Mouse (Mus musculus) layer of hippocampus, adult 18-20 months (tissue): ENCODE measurements around the gene Ctnnal1. TPM values are rescaled to one million over a fixed set of nuclear protein-coding genes. Genes with fewer than 3 reads are reported as not detected.

Experiments used
- DNase-seq, 2 experiments: peaks; one replicate each; pipeline ENCODE4 v3.0.0; 2022; ENCODE audit warnings: low spot score in 2 of 2
- microRNA-seq, 2 experiments: library from miRNA; unstranded; fragments of <30 nt; microRNA quantifications; one replicate each; pipeline ENCODE4 v1.2.0; 2021
- total RNA-seq, 2 experiments: library from RNA; stranded (reverse); gene quantifications; 2 replicates each; pipeline ENCODE4 v1.2.3; 2021

Gene Ctnnal1
- total RNA-seq, 2 experiments from 2014 or later: 11.3 to 14.1 TPM

DNA sequence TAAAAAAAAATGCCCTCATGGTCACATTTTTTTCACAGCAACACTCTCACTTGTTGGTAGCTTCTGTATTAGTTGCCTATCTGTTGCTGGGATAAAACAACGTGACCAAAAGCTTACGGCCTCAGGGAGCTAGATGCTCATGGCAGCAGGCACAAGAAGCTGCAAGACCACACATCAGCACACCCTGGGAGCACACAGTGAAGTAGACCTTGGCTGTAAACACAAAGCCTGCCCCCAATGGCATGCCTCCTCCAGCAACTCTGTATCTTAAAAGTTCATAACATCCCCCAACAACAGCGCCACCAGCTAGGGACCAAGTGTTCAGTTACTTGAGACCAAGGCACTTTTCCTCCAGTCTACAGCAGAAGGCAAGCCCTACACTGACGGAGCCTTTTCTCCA, 55.9 kb downstream of the Ctnnal1 start:
- DNase-seq: no peak

DNA sequence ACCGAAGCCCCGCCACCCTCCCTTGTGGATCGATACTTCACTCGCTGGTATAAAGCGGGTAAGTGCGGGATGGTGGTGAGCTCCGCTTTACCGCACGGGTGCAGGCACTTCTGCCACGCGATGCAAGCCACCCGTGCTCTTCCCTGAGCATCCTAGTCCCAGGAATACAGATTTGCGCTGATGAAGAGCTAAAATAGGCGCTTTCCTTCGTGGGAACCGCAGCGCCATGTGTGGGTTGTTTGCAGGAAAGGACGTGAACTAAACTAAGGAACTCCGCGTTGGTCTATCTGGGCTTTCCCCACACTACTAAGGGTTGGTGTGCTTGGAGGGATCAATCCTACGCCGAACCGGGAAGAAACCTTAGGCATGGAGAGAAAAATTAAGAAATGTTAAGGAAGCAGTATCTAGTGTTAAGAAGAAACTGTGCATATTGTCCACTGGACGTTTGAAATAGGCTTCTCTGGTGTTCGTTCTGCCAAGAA, 62.3 kb downstream of the Ctnnal1 start:
- DNase-seq: no peak

DNA sequence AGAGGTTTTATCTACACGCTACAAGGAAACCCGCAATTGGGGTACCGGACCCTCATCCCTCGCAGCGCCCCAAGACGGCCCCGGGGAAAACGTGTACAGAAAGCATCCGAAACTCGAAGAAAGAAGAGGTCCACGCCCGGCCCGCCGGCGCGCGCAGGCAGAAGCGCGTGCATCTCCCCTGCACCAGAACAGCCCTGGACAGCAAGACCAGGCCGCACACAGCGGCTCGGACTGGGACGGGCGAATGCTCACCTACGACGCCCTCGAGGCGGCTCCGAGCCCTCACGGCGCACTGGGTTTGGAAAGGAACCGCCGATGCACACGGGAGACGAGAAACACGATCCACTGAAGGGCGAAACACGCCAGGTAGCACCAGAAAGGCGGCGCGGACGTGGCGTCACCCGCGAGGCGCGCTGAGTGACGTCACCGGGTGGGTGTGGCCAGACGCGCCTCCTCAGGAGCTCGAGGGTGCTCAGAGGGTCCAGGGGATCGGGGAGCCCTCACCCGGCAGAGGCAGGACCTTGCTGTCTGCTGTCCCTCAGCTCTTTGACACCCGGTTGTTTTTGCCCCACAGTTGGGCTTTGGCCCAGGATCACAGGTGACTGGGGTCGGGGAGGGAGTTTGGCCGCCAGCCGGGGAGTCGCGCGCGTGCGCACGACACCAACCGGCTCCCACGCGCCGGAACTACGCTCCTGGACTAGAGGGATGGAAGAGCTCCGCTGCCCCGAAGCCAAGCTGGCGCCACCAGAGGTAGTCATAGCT, 62.9 kb downstream of the Ctnnal1 start, which contains the start of the genes Elp1 and Fam206a:
TSS of gene Elp1 (minus strand) at position 425 of the 762 bp plus-strand sequence.
TSS of gene Fam206a (plus strand) at position 439 of the 762 bp plus-strand sequence.
- DNase-seq: peak; percentile 94 to 98

DNA sequence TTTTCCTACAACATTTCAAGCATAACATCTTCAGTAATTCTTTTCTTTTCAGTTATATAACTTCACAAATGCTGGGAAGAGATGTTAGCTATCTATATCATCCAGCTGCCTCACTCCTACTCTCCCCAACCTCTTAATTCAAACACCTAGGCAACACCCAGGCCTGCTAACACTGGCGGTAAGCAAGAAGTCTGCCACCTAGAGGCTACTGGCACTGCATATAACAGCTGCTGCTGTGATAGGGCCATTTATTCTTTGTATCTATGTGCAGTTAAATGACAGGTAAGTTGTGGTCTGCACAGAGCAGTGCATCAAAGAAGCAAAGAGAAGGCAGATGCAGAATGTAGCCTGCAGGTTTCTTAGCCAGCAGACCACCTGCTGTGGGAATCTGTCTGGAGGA, 73.6 kb downstream of the Ctnnal1 start:
- no peak for DNase-seq

DNA sequence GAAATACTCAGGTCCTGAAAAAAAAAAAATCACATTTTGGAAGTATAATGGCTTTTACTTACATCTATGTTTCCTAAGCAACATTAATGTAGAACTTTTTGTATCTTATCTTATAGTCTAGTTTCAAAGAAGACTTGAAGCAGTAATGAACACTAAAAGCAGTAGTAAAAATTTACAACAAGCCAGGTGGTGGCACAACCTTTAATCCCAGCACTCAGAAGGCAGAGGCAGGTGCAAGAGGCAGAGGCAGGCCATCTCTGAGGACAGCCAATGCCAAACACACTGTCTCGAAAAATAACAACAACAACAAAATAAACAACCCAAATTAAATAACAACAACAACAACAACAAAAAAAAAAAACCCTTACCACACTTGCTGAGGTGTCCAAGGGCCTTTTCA, 93.9 kb downstream of the Ctnnal1 start:
- DNase-seq: no peak

DNA sequence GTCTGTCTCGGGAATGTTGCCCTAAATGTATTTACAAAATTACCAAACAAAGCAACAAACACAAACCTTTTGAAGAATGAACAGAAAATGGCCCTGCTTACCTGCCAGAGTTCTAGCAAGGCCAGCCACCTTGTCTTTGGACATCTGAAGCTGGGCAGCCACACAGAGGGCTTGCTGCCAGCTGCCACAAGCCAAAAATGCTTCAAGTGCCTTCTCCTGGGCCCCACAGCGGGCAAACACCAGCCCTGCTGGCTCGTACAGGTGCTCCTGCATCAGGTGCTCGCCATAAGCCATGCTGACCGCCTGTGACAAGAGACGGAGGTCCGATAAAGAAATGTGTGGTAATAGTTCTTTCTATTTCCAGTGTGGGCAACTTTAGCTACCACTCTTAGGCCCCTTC, 96.1 kb downstream of the Ctnnal1 start:
- DNase-seq: no peak

DNA sequence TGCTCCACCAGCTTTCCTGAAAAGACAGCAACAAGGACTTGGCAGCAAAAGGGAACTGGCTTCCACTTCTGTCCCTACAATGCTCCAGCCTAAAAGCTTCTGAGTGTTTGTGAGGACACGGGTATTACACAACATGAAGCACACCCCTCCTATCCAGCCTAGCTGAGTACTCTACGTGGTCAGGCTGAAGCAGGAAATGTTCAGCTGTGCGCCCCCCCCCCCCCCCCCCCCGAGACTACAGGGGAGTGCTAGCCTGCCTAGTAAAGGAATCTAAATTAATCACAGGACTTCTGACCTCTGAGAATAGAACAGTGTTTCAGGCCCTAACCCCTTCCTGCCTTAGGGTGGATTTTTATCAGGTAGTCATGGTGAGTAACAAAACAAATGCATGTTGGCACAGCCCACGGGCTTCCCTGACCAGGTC, 97.1 kb downstream of the Ctnnal1 start:
- DNase-seq: no peak

Small RNA genes lying within 50 kb of the gene (microRNA-seq; reads per million reads assigned to microRNA genes)
- 15.0 to 26.7 reads per million in 2 experiments for gene Mir32

Other genes with a start within 250 kb of the Ctnnal1 start
- not detected for gene Gm26657, start 125.1 kb downstream of the Ctnnal1 start, total RNA-seq
- not detected for gene Actl7b, start 123.7 kb downstream of the Ctnnal1 start, total RNA-seq
- not detected for gene Actl7a, start 121.8 kb downstream of the Ctnnal1 start, total RNA-seq
- 10 to 100 TPM; 55.5 to 57.1 TPM for gene Elp1, start 62.9 kb downstream of the Ctnnal1 start, total RNA-seq
- gene Fam206a, start 62.8 kb downstream of the Ctnnal1 start, total RNA-seq: 10 to 100 TPM; 16.2 to 16.5 TPM
- gene Tmem245, start 82.2 kb upstream of the Ctnnal1 start, total RNA-seq: 10 to 100 TPM; 33.7 to 35.4 TPM
- gene Frrs1l, start 125.2 kb upstream of the Ctnnal1 start, total RNA-seq: 100 to 1,000 TPM; 216 to 233 TPM